Mouse (Mus musculus) heart, embryonic 10.5 days (tissue): ENCODE results near the gene Cfap73. TPM values are rescaled to one million over a fixed set of nuclear protein-coding genes. Genes with fewer than 3 reads are reported as not detected.

Source experiments
- DNase-seq: peaks from one replicate; pipeline ENCODE4 v3.0.0-alpha.2; 2017; ENCODE audit warnings: low spot score
- H3K27ac ChIP-seq: fragments of 300-500 bp; sonication (generic); 2 replicates; pipeline ENCODE4 v1.5.1; 2016; ENCODE audit warnings: mild to moderate bottlenecking
- H3K27me3 ChIP-seq: fragments of 300-500 bp; sonication (generic); 2 replicates; pipeline ENCODE4 v1.6.1; 2016; ENCODE audit warnings: mild to moderate bottlenecking; ENCODE audit not compliant: poor library complexity, insufficient read depth, severe bottlenecking
- H3K36me3 ChIP-seq: fragments of 300-500 bp; sonication (generic); 2 replicates; pipeline ENCODE4 v1.6.1; 2016; ENCODE audit warnings: mild to moderate bottlenecking, moderate library complexity
- H3K4me1 ChIP-seq: fragments of 300-500 bp; sonication (generic); 2 replicates; pipeline ENCODE4 v1.6.1; 2016; ENCODE audit warnings: mild to moderate bottlenecking
- H3K4me3 ChIP-seq: fragments of 300-500 bp; sonication (generic); 2 replicates; pipeline ENCODE4 v1.5.1; 2016; ENCODE audit warnings: mild to moderate bottlenecking, moderate library complexity
- H3K9me3 ChIP-seq: fragments of 300-500 bp; sonication (generic); 2 replicates; pipeline ENCODE4 v1.6.1; 2016; ENCODE audit warnings: mild to moderate bottlenecking, moderate library complexity
- WGBS: fragments of 180-500 bp; shearing (Covaris S2); methylation state at CpG from one replicate; pipeline ENCODE4 v1.1.7; 2016; 5-methylcytosine and 5-hydroxymethylcytosine counted together
- polyA plus RNA-seq: library from polyadenylated mRNA; unstranded; fragments of >200 nt; fragmentation: Nextera tagmentation; extraction: Ambion mirVana; gene quantifications from 2 replicates; pipeline ENCODE4 v1.2.1, GENCODE M21; 2016

Cfap73 gene
- polyA plus RNA-seq, 1 experiment from 2014 or later: 0.39 TPM

- Histone ChIP-seq H3K36me3 (peaks cover 29% of the 10 kb centered on the region), H3K27me3 (no peaks in the 10 kb centered on the region), H3K4me3 (peak overlapping the region; percentile 90), H3K27ac (peak overlapping the region; percentile 91), H3K4me1 (peaks cover 37% of the 10 kb centered on the region), H3K9me3 (no peaks in the 10 kb centered on the region)
- no peak for DNase-seq
- WGBS: 6% methylated on average over 17 of the region's 17 CpGs
Measured at GRCm38 (mm10) chr5:120586741-120587615, 47.1 kb downstream of the Cfap73 start.

- H3K4me3 ChIP-seq: no peak overlapping the region
- H3K27me3 ChIP-seq: no peaks in the 10 kb centered on the region
- WGBS: 51% methylated on average over 15 of the region's 15 CpGs
- H3K27ac ChIP-seq: no peak overlapping the region
- peaks cover 47% of the 10 kb centered on the region for H3K4me1 ChIP-seq
- peaks cover 48% of the 10 kb centered on the region for H3K36me3 ChIP-seq
- H3K9me3 ChIP-seq: no peaks in the 10 kb centered on the region
- DNase-seq: no peak
Measured at GRCm38 (mm10) chr5:120584968-120585367, 49.1 kb downstream of the Cfap73 start.

DNA sequence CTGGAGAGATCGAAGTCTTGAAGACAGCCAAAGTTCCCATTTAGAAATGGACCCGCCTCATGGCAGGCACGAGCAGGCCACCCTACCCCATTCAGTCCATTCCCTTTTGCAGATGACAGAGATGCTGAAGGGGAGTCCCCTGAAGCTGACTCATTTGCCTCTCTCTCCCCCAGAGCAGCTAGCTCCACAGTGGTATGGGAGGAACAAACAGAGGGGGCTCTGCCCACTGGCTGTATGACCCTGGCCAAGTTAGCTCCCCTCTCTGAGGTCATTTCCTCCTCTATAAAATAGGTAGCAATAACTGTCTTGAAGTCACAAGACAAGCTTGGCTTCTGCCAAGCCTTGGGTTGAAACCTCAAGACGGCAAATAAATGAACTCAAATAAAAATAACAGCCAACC, 50.5 kb downstream of the Cfap73 start:
- H3K4me3 ChIP-seq: no peak overlapping the region
- H3K36me3 ChIP-seq: peaks cover 53% of the 10 kb centered on the region
- peaks cover 57% of the 10 kb centered on the region for H3K4me1 ChIP-seq
- 93% methylated on average over 4 of the region's 4 CpGs for whole genome bisulfite sequencing
- H3K27ac ChIP-seq: no peak overlapping the region
- no peaks in the 10 kb centered on the region for H3K9me3 ChIP-seq
- no peaks in the 10 kb centered on the region for H3K27me3 ChIP-seq
- no peak for DNase-seq

DNA sequence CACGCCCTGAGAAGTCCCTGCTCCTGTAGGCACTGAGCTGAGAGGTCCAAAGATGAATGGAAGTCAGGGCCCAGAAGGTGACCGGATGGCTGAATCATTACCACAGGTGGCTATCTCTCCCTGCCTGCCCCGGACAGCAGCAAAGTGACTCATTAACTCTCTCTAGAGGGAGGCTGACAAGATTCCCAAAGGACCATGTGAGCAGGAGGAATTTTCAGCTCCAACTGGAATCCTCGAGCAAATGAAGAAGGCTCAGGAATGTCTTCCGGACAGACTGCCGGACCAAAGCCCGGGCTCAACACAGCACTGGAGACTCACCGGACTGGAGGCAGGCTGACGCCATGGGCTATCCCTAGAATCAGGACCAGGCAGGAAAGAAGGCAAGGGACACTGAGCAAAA, 52.0 kb downstream of the Cfap73 start:
- Histone ChIP-seq H3K27me3 (no peaks in the 10 kb centered on the region), H3K36me3 (peaks cover 62% of the 10 kb centered on the region), H3K4me1 (peaks cover 56% of the 10 kb centered on the region), H3K9me3 (no peaks in the 10 kb centered on the region), H3K27ac (no peak overlapping the region), H3K4me3 (no peak overlapping the region)
- no peak for DNase-seq
- WGBS: 64% methylated on average over 9 of the region's 9 CpGs

DNA sequence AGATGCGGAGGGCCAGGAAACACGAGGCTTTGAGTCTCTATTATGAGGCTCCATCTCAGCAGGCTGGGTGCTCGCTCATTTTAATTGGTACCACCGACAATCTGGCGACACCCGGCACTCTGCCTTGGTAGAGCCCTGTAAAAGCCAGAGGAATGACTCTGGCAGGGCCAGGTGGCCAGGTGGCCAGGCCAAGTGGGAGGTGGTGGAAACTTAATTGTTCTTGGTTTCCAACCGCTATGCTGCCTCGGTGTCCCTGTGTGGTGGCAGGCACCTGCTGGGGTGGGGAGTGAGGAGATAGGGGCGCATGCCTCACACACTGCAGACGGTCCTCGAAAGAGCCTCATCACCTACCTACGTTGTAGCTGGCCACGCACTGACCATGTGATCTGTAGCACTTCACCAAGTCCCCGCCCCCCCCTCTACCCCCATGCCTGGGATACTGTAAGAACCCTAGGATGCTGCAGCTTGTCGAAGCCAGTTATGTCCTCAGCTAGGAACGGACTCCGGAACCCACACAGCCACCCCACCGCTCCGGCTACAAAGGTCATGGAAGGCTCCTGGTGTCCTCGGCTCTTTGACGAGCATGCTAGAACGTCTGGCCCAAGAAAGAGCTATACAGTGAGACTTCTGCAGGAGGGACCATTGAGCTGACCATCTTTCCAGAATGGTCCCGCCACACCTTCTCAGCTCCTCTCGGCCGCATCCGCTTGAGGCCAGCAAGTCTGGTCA, 54.0 kb downstream of the Cfap73 start:
- no peaks in the 10 kb centered on the region for H3K27me3 ChIP-seq
- peaks cover 60% of the 10 kb centered on the region for H3K36me3 ChIP-seq
- H3K9me3 ChIP-seq: no peaks in the 10 kb centered on the region
- peak overlapping the region; percentile 67 for H3K27ac ChIP-seq
- no peak overlapping the region for H3K4me3 ChIP-seq
- H3K4me1 ChIP-seq: peaks cover 53% of the 10 kb centered on the region
- no peak for DNase-seq
- 91% methylated on average over 26 of the region's 26 CpGs for WGBS

GRCm38 (mm10) chr5:120579211-120579897, 54.7 kb downstream of the Cfap73 start:
- Histone ChIP-seq H3K36me3 (peaks cover 54% of the 10 kb centered on the region), H3K4me1 (peaks cover 55% of the 10 kb centered on the region), H3K4me3 (0 out of 2 replicates have a peak overlapping the region, but pooled peaks have one; percentile 8), H3K9me3 (no peaks in the 10 kb centered on the region), H3K27me3 (no peaks in the 10 kb centered on the region), H3K27ac (peak overlapping the region; percentile 67)
- DNase-seq: no peak
- 75% methylated on average over 26 of the region's 26 CpGs for WGBS

DNA sequence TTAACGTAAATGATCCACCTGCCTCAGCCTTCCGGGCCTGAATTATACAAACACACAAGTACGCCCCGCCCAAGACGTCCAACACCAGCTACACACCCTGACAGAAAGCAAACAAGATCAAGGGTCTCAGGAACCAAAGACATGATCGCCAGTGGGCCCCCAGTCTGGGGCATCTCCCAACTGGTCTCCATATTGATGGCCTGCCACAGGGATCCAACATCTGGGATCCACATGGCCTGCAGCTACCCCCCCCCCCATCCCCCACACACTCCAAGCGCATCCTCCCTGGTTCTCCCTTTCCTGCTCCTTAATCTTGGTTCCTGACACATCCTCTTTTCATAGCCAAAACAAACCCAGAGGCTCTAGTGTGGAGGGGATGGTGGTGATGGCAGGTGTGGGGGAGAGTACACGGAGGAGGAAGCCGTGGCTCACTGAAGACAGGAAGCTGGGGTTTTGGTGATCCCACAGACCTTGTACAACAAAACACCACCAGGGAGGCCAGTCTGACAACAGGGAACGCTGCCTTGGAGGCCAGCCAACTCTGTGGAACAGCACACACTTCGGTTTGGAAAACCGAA, 55.4 kb downstream of the Cfap73 start:
- 56% methylated on average over 12 of the region's 12 CpGs for WGBS
- DNase-seq: no peak
- Histone ChIP-seq H3K27me3 (no peaks in the 10 kb centered on the region), H3K27ac (peak overlapping the region; percentile 67), H3K4me1 (peaks cover 56% of the 10 kb centered on the region), H3K36me3 (peaks cover 46% of the 10 kb centered on the region), H3K4me3 (no peak overlapping the region), H3K9me3 (no peaks in the 10 kb centered on the region)

Other genes starting within 250 kb of the Cfap73 start
- 0.05 TPM in 1 of 2 replicates, not detected in the other for gene Lhx5, start 202.5 kb downstream of the Cfap73 start, polyA plus RNA-seq
- 7.5 and 7.7 TPM in 2 replicates for gene Sdsl, start 161.4 kb downstream of the Cfap73 start, polyA plus RNA-seq
- 0.16 and 0.23 TPM in 2 replicates for gene Sds, start 157.7 kb downstream of the Cfap73 start, polyA plus RNA-seq
- gene Plbd2, start 130.6 kb downstream of the Cfap73 start, polyA plus RNA-seq: 43.9 and 46.6 TPM in 2 replicates
- 4.2 and 5.9 TPM in 2 replicates for gene Slc8b1, start 123.1 kb downstream of the Cfap73 start, polyA plus RNA-seq
- gene Tpcn1, start 45.6 kb downstream of the Cfap73 start, polyA plus RNA-seq: 13.0 and 21.7 TPM in 2 replicates
- gene Iqcd, start 45.2 kb downstream of the Cfap73 start, polyA plus RNA-seq: 0.15 and 0.24 TPM in 2 replicates
- 11.0 and 11.2 TPM in 2 replicates for gene Rita1, start 21.6 kb downstream of the Cfap73 start, polyA plus RNA-seq
- gene Ddx54, start 21.5 kb downstream of the Cfap73 start, polyA plus RNA-seq: 47.1 and 49.4 TPM in 2 replicates
- 0.16 and 0.60 TPM in 2 replicates for gene Rasal1, start 14.6 kb upstream of the Cfap73 start, polyA plus RNA-seq
- gene Dtx1, start 77.7 kb upstream of the Cfap73 start, polyA plus RNA-seq: 0.28 and 0.41 TPM in 2 replicates
- not detected in 2 replicates for gene Oas2, start 115.6 kb upstream of the Cfap73 start, polyA plus RNA-seq
- gene Oas3, start 143.4 kb upstream of the Cfap73 start, polyA plus RNA-seq: 0.29 and 0.37 TPM in 2 replicates
- gene Oas1e, start 161.3 kb upstream of the Cfap73 start, polyA plus RNA-seq: 0.08 TPM in 1 of 2 replicates, not detected in the other
- gene Oas1c, start 178.3 kb upstream of the Cfap73 start, polyA plus RNA-seq: 0.28 and 0.46 TPM in 2 replicates
- not detected in 2 replicates for gene Oas1f, start 213.1 kb upstream of the Cfap73 start, polyA plus RNA-seq
- gene Oas1h, start 227.2 kb upstream of the Cfap73 start, polyA plus RNA-seq: not detected in 2 replicates